Mouse (Mus musculus) heart, embryonic 15.5 days (tissue): ENCODE measurements around the gene Lrfn2. TPM values are rescaled to one million over a fixed set of nuclear protein-coding genes. Genes with fewer than 3 reads are reported as not detected.

Experiments used
- ATAC-seq: fragments of 200-750 bp; cut with Nextera tagmentation; replicated peaks from 2 replicates; pipeline ENCODE4 v1.8.0; 2017; ENCODE audit warnings: low read depth, moderate TSS enrichment; ENCODE audit not compliant: insufficient number of reproducible peaks, insufficient read depth, low FRiP score
- H3K27ac ChIP-seq: fragments of 300-500 bp; sonication (generic); 2 replicates; pipeline ENCODE4 v1.5.1; 2015; ENCODE audit warnings: mild to moderate bottlenecking, inconsistent platforms
- H3K27me3 ChIP-seq: fragments of 300-500 bp; sonication (generic); 2 replicates; pipeline ENCODE4 v1.6.1; 2015; ENCODE audit warnings: inconsistent platforms
- H3K36me3 ChIP-seq: fragments of 300-500 bp; sonication (generic); 2 replicates; pipeline ENCODE4 v1.6.1; 2015; ENCODE audit warnings: mild to moderate bottlenecking, inconsistent platforms
- H3K4me1 ChIP-seq: fragments of 300-500 bp; sonication (generic); replicated peaks from 2 replicates; pipeline ENCODE4 v1.6.1; 2015; ENCODE audit warnings: inconsistent platforms
- H3K4me2 ChIP-seq: fragments of 300-500 bp; sonication (generic); 2 replicates; pipeline ENCODE4 v1.6.1; 2015; ENCODE audit warnings: inconsistent platforms, mild to moderate bottlenecking, moderate library complexity
- H3K4me3 ChIP-seq: fragments of 300-500 bp; sonication (generic); 2 replicates; pipeline ENCODE4 v1.5.1; 2015; ENCODE audit warnings: mild to moderate bottlenecking, inconsistent platforms
- H3K9ac ChIP-seq: fragments of 300-500 bp; sonication (generic); 2 replicates; pipeline ENCODE4 v1.6.1; 2015; ENCODE audit warnings: mild to moderate bottlenecking, inconsistent platforms
- H3K9me3 ChIP-seq: fragments of 300-500 bp; sonication (generic); replicated peaks from 2 replicates; pipeline ENCODE4 v1.6.1; 2016; ENCODE audit warnings: inconsistent platforms
- WGBS: fragments of 180-500 bp; shearing (Covaris S2); methylation state at CpG from one replicate; pipeline ENCODE4 v1.1.7; 2015; ENCODE audit warnings: mixed read lengths; 5-methylcytosine and 5-hydroxymethylcytosine counted together
- microRNA-seq: library from miRNA; unstranded; fragments of <30 nt; microRNA quantifications from one replicate; pipeline ENCODE4, GENCODE M21; 2016
- polyA plus RNA-seq: library from polyadenylated mRNA; unstranded; fragments of >200 nt; fragmentation: Nextera tagmentation; extraction: Ambion mirVana; gene quantifications from 2 replicates; pipeline ENCODE4 v1.2.1, GENCODE M21; 2015

The Lrfn2 gene
- polyA plus RNA-seq, 1 experiment from 2014 or later = 0.28 TPM

DNA sequence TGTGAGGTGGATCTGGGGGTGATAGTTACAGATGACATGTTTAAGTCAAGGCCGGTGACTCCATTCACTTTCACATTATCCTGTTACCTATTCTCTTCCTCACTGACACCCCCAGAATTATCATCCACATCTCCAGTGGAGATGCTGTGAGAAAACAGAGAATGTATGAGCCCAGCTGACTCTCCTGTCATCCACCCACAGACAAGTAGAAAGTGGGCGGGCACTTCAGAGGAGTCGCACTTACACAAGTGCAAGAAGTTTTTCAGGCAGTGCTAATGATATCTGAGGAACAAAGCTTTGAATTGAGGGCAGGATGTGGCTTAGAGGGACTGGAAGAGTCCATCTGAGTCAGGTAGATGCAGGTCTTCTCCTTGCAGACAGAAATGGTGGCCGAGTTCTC, 152.9 kb downstream of the Lrfn2 start:
- Histone ChIP-seq H3K4me2 (no peak overlapping the region), H3K4me1 (peaks cover 3% of the 10 kb centered on the region), H3K27me3 (peaks cover 71% of the 10 kb centered on the region), H3K9me3 (no peaks in the 10 kb centered on the region), H3K36me3 (no peaks in the 10 kb centered on the region), H3K27ac (no peak overlapping the region), H3K4me3 (no peak overlapping the region), H3K9ac (no peak overlapping the region)
- no peak for ATAC-seq
- WGBS = 80% methylated on average over 4 of the region's 4 CpGs

DNA sequence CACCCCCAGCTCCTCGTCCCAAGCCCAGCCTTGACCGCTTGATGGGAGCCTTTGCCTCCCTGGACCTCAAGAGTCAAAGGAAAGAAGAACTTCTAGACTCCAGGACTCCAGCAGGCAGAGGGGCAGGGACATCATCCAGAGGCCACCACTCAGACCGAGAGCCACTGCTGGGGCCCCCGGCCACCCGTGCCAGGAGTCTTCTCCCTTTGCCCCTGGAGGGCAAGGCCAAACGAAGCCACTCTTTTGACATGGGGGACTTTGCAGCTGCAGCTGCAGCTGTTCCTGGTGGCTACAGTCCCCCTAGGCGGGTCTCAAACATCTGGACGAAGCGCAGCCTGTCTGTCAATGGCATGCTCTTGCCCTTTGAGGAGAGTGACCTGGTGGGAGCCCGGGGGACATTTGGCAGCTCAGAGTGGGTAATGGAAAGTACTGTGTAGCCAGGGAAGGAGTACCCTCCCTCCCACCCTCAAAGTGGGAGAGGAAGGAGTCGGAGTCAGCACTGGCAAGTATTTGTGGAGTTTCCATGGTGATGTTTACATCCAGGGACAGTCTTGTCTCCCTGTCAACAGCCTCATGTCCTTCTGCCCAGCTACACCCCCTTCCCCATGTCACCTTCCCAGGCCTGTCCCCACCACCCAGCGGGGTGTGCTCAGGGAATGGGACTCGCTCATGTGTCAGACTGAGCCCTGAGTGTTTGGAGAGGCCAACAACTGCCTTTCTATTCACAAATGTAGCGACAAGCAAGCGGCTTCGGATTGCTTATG, 164.8 kb downstream of the Lrfn2 start:
- no peak for ATAC-seq
- H3K9ac ChIP-seq = no peak overlapping the region
- no peak overlapping the region for H3K4me2 ChIP-seq
- no peaks in the 10 kb centered on the region for H3K9me3 ChIP-seq
- no peak overlapping the region for H3K27ac ChIP-seq
- H3K4me3 ChIP-seq = no peak overlapping the region
- no peaks in the 10 kb centered on the region for H3K4me1 ChIP-seq
- H3K27me3 ChIP-seq = peaks cover 38% of the 10 kb centered on the region
- 71% methylated on average over 16 of the region's 16 CpGs for WGBS
- no peaks in the 10 kb centered on the region for H3K36me3 ChIP-seq

DNA sequence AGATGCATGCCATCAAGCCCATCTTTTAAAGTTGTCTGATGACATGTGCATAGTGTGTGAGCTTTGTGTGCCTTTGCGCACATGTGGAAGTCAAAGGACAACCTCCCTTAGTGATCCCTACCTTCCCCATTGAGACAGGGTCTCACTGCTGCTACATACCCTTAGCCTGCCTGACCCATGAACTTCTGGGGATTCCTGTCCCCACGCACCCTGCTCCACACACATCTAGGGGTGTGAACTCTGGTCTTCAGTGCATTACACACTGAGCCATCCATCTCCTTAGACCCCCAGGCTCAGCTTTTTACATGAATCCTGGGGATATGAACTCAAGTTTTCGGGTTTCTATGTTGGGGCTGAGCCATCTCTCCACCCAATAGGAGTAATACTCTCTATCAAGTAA, 179.2 kb downstream of the Lrfn2 start:
- ATAC-seq = no peak
- 84% methylated on average over 3 of the region's 3 CpGs for WGBS
- no peaks in the 10 kb centered on the region for H3K4me1 ChIP-seq
- no peak overlapping the region for H3K27ac ChIP-seq
- H3K27me3 ChIP-seq = peaks cover 3% of the 10 kb centered on the region; the same call in 1 of the 2 replicates
- H3K36me3 ChIP-seq = no peaks in the 10 kb centered on the region
- no peak overlapping the region for H3K4me3 ChIP-seq
- no peak overlapping the region for H3K9ac ChIP-seq
- H3K4me2 ChIP-seq = no peak overlapping the region
- no peaks in the 10 kb centered on the region for H3K9me3 ChIP-seq

DNA sequence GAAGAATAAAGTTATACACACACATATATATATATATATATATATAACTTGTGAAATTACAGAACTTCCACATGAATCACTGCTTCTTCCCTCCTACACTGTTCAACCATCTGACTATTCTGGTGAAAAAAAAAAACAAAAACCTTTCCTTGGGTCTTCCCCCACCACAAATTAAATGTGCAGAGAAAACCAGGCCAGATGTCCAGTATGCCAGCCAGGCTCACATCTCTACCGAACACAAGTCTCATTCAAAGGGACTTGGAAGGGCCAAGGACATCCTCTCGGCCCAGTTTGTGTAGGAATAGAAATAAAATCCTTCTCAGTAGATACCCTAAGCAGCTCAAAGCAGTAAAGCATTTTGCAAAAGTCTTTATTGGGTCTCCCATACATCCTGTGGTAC, 179.7 kb downstream of the Lrfn2 start:
- Histone ChIP-seq H3K4me1 (no peaks in the 10 kb centered on the region), H3K4me2 (no peak overlapping the region), H3K27ac (no peak overlapping the region), H3K36me3 (no peaks in the 10 kb centered on the region), H3K27me3 (peaks cover 3% of the 10 kb centered on the region; the same call in 1 of the 2 replicates), H3K4me3 (no peak overlapping the region), H3K9me3 (no peaks in the 10 kb centered on the region), H3K9ac (no peak overlapping the region)
- ATAC-seq = no peak
- WGBS = 77% methylated on average over 2 of the region's 2 CpGs

DNA sequence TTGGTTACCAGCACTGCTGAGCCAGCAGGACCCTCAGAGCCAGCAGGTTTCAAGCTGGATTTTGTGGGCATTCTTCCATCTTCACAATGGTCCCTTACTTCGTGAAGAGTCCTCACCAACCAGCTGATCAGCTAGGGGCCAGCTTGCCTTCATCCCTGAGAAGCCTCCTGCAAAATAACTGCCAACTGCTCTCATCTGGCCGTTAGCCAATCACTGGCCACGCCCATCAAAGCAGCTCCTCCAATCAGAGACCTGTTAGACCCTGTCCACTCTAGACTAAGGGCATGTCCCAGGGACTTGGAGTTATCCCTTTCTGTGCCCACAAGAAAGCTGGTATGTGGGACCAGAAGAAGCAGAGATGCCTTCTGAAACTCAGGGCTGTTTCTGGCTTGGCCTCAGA, 181.2 kb downstream of the Lrfn2 start:
- H3K9me3 ChIP-seq = no peaks in the 10 kb centered on the region
- H3K9ac ChIP-seq = no peak overlapping the region
- H3K4me2 ChIP-seq = no peak overlapping the region
- no peaks in the 10 kb centered on the region for H3K36me3 ChIP-seq
- H3K4me1 ChIP-seq = no peaks in the 10 kb centered on the region
- H3K4me3 ChIP-seq = no peak overlapping the region
- 0 out of 2 replicates have a peak, but pooled peaks cover 3% of the 10 kb centered on the region for H3K27me3 ChIP-seq
- WGBS = 43% methylated on average over 3 of the region's 3 CpGs
- no peak overlapping the region for H3K27ac ChIP-seq
- ATAC-seq = no peak

DNA sequence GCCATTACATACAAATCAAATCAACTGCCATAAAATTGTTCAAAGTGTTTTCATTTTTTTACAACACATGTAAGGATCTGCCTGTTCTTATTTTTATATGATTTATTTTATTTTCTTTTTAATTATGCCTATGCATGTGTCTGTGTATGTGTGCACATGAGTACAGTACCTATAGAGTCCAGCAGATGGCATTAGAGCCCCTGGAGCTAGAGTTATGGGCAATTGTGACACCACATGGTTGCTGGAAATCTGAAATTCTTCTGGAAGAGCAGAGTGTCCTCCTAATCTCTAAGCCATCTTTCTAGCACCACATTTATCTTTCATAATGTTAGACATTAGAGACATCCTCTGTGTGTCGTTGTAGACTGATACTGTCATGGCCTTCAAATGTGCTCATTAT, 192.0 kb downstream of the Lrfn2 start:
- no peak overlapping the region for H3K27ac ChIP-seq
- H3K27me3 ChIP-seq = peaks cover 1% of the 10 kb centered on the region; the same call in 1 of the 2 replicates
- ATAC-seq = no peak
- no peak overlapping the region for H3K4me2 ChIP-seq
- H3K36me3 ChIP-seq = no peaks in the 10 kb centered on the region
- no peak overlapping the region for H3K9ac ChIP-seq
- 84% methylated on average over 1 of the region's 1 CpGs for WGBS
- H3K4me3 ChIP-seq = no peak overlapping the region
- H3K4me1 ChIP-seq = no peaks in the 10 kb centered on the region
- H3K9me3 ChIP-seq = no peaks in the 10 kb centered on the region

DNA sequence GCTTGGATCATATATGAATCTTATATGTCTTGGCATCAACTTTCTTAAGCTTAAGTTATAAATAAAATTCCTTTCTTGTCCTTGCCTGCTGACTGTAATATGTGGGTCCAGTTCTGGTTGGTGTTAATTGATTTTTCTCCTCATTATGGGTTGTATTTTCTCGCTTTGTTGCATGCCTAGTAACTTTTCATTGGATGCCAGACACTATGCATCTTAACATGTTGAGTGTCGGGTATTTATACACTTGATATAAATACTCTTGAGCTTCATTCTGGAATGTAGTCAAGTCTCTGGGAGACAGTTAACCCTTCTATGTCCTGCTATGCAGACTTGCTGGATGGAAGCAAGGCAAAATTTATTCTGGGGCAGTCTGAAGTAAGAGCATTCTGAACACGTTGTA, 192.5 kb downstream of the Lrfn2 start:
- Histone ChIP-seq H3K4me2 (no peak overlapping the region), H3K4me1 (no peaks in the 10 kb centered on the region), H3K27ac (no peak overlapping the region), H3K4me3 (no peak overlapping the region), H3K27me3 (peaks cover 2% of the 10 kb centered on the region; the same call in 1 of the 2 replicates), H3K9ac (no peak overlapping the region), H3K36me3 (no peaks in the 10 kb centered on the region), H3K9me3 (no peaks in the 10 kb centered on the region)
- no peak for ATAC-seq
- 49% methylated on average over 3 of the region's 3 CpGs for WGBS

Small RNA genes within 50 kb of the gene (microRNA-seq; reads per million reads assigned to microRNA genes)
- gene Gm44304 = not detected
